Mouse (Mus musculus): ENCODE measurements at regions not wholly inside any gene's neighbourhood (a gene's known extent, or its start where the extent isn't known, plus 50 kb on each side); places are given as distances from the start of the nearest gene placed in this dataset.

GRCm38 (mm10) chr15:68635633-68636032, 2134.9 kb upstream of the Lrrc6 start:
- DNase-seq (ENCODE audit: low read depth), result no peak

DNA sequence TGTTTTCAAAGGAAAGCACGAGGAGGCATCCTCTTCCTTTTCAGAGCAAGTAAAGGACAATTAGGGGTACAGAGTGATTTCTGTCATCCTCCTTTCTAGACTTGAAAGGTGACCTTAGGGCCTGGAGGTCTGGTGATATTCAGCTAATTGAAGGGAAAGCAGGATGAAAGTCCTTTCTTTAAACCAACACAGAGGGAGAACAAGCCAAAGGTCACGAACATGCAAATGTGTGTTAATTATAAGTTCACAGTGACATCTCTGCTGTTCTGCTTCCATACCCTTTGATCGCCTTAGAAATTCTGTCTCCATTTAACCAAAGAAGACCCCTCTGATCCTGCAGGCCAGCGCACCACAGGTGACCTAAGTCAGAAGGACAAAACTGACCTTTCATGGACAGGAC, 2126.3 kb upstream of the Lrrc6 start:
- no peak for DNase-seq (ENCODE audit: low read depth)

DNA sequence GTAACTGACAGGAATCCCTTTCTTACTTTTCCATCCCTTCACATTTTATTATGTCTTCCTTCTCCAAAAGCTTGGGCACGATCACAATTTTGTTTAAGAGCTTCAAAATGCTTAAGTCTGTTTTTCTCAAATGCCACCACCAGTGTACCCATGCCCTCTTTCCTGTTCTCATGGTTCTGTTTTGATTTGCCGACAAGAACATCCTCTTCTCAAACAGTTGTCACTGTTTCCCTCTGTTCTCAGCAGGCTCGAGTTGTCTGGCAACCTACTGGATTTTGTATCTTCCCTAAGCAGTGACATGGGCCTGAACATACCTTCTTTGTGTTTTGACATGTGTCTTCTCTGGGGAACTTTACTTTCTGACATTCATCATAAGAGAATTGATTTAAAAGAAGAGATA, 2124.1 kb upstream of the Lrrc6 start:
- no peak for DNase-seq (ENCODE audit: low read depth)

DNA sequence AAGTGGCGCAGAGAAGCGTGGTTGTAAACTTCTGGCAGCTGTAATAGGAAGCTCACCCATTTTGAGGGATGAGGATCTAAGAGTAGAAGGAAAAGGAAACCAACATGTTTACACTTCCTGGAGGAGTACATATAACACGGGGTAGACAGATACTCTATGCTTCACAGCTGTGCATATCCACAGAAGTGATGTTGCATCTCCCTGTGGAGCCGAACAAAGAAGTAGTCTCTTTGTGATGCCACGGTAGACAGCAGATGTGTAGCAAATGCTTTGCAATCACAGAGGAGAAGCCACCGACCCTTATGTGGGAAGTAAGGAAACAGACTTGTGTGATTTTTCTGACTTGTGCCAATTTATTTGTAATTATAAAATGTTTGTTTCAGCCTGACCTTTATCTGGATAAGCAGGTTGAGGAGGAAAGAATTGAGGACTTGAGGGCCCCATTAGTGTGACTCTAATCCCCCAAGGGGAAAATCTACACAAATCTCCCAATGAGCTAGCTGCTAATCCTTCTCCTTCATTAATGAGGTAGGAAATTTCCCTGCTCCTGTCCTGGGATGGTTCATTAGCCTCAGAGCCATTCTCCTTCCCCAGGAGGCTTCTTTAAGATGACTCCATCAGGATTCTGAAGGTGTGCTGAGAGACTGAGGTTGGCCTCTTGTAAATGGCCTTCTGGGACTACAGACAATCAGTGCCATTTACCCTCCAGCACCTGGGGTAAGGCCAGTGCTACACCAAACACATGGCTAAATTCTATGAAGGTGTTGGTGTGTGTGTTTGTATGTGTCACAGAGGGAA, 2119.9 kb upstream of the Lrrc6 start:
- DNase-seq (ENCODE audit: low read depth), result no peak

DNA sequence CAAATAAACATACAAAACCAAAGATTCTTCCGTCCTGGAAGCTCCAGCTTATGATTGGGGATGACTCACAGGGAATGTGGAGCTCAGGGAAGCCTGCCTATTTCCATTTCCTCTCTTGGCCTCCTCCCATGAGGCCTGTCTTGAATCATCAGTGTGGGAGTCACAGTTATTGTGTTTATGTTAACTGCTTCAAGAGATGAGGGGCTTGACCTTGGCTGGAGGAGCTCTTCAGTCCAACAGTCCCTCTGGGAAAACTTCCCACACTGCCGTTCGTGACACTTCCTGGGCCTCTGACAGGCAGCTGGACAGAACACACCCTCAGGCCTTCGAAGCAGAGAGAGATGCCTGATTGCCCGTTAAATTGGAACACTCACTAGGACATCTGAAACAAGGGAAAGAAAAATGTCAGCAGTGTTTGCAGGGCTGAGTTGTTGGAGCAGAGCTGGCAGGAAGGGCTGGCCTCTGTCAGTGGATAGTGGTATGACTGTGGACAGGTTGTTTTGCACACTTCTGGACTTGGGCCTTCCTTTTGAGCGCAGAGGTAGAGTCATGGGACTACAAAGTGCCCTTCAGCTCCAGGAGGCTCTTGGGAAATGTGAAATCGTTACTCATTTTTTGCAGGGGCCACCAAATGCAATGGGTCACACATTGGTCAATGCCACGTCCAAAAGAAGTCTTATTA, 2105.5 kb upstream of the Lrrc6 start:
- DNase-seq (ENCODE audit: low read depth), result no peak

DNA sequence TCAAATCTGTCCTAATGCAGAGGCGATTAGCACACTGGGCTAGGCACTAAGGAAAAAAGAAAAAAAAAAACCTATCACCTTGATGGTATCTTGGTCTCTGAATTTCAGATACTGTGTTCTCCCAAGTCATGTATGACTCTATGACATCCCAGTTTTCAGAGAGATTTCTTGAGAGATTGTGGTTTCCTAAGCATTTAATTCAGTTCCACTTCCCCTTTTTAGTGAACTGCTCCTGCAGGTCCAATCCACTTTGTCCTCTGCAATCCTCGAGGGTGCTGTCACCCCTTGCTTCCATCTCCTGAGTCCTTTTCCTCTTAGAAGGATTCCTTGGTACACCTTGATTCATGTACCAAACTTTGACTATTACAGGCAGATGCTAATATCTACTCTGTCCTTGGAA, 2104.8 kb upstream of the Lrrc6 start:
- DNase-seq (ENCODE audit: low read depth), result no peak

- DNase-seq (ENCODE audit: low read depth), result no peak
Observed at GRCm38 (mm10) chr15:68582177-68582576, 2081.5 kb upstream of the Lrrc6 start.

DNA sequence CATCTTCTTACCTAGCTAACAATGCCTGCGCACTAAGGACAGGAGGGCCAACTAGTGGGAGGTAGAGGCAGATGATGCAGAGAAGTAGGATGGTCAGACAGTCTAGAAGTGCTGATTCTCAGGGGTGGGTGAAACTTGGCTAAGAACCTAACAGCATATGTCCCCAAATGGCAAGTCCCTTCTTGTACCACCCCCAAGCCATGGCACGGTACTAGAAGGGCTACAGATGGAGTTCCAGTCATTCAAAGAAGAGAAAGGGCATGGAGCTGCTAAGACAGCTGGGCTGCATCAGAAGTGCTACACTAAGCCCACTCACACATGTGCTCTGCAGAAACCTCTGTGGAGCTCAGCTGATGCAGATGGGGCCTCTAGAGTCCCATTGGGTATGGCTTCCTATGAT, 2078.8 kb upstream of the Lrrc6 start:
- DNase-seq (ENCODE audit: low read depth), result no peak

DNA sequence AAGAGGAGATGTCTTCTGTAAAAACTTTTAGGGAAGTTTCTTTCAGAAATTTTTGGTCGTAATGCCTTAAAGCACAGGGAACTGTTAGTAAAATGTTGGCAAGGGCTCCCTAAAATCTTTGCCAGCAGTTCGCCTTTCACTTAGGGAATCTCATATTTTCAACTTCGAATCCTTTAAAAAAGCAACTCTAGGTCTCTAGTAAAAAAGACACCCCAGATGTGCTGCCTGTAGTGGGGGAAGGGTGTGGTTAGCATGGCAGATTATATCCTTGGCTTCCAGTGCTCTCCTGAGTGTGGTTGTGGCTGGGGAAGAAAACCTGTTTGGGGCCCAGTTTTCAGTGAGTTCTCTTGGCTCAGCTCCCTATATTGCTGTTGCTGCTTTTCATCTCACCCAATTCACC, 2059.9 kb upstream of the Lrrc6 start:
- no peak for DNase-seq (ENCODE audit: low read depth)

- DNase-seq (ENCODE audit: low read depth), result no peak
Observed at GRCm38 (mm10) chr15:68556133-68556532, 2055.4 kb upstream of the Lrrc6 start.

DNA sequence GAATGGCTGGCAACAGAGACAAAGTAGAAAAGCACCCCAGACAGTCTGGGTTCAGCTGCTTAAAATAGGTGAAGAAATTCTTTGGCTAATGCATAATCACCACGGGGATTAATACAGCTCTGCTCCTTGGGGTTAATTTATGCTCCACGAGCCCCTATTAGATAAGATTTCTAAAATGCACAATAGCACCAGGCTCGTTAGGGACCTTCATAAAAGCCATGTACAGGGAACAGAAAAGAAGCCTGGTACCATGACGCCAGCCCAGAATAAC, 2035.3 kb upstream of the Lrrc6 start:
- DNase-seq (ENCODE audit: low read depth), result no peak

GRCm38 (mm10) chr15:68535297-68536054, 2034.8 kb upstream of the Lrrc6 start:
- no peak for DNase-seq (ENCODE audit: low read depth)

DNA sequence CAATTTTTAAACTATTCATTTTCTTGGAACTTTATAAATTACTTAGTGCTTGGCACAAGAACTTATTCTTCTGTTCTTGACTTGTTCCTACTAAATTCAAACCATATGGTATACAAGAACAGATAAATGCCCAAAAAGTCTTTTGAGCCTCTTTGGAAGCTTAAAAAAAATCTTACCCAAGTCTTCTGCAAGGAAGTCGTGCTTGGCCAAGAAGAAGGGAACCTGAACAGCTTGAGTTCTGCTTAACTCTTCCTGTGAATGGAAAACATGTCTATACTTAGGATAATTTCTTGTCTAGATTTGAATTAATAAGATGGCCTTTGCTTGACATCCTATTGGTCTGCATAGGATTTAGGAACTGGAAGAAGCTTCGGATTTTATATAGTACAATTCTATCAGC, 2020.0 kb upstream of the Lrrc6 start:
- DNase-seq (ENCODE audit: low read depth), result no peak

DNA sequence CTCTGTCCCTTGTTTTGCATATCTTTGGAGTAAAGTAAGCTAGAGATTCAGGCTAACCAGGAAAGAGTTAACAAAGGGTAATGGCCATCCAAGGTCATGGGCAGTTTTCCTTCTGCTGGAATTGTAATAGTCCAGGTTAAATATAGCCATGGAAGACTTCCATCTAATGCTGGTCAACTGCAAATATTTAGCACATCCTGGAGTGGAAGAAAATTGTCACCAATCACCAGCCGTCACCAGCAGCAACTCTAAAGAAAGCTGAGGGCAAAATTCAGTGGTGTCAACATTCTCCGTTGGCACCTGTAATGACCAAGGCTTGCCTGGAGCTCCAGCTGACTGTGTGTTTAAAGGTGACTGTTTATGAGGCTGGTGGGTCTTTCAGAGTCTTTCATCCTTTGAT, 2011.7 kb upstream of the Lrrc6 start:
- DNase-seq (ENCODE audit: low read depth), result no peak

- no peak for DNase-seq (ENCODE audit: low read depth)
Observed at GRCm38 (mm10) chr15:68508190-68508589, 2007.5 kb upstream of the Lrrc6 start.

DNA sequence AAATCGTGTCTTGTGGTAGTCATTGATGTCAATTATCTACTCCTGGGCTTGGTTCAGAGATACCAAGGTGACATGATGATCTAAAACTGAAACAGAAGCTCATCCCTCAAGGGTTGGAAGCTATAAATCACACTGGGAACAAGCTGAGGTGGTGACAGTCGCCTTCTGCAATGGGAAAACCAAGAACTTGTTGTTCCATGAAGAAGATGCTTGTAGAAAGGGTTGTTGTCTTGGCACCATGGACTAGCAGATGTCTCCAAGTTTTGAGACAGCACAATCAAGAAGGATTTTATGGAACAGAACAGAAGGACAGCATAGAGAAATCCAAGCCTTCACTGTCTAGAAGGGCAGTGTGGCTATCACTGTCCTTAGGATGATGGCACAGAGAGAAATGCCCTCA, 2005.4 kb upstream of the Lrrc6 start:
- DNase-seq (ENCODE audit: low read depth), result no peak

GRCm38 (mm10) chr15:68496438-68496837, 1995.7 kb upstream of the Lrrc6 start:
- DNase-seq (ENCODE audit: low read depth), result no peak

DNA sequence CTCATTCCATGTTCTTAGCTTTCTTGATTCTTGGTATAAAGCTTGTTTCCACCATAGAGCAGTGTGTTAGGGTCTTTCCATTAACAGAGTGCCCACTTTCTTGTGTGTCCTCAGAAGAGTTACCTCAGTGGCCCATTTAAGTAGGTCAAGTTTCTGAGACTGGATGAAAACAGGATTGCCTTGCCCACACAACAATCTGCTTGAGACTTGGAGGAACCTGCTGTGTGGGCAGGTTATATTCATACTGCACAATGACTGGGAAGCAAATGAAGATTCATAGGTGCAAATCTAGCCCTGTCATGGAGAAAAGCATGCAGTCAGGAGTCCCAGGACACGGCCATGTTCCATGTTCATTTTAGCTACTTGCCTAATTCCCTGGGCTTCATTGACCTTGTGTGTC, 1984.1 kb upstream of the Lrrc6 start:
- no peak for DNase-seq (ENCODE audit: low read depth)

DNA sequence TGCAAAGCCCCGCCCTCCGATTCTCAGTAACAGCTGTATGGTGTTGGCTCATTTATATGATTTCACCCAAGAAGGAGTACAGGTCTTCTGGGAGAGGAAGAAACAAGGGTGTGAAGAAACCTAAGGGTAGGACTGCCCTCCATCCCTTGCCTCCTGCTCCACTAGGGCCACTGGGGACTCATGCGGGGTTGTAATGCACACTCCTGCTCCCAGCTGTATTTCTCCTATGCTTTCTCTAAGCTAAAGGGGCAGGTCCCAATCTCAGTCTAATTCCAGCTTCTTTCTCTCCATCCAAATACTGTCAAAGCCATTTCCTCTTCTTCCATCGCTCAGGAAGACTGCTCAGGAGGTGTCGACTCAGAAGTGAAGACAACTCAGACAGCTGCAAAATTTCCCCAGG, 1977.0 kb upstream of the Lrrc6 start:
- DNase-seq (ENCODE audit: low read depth), result no peak

DNA sequence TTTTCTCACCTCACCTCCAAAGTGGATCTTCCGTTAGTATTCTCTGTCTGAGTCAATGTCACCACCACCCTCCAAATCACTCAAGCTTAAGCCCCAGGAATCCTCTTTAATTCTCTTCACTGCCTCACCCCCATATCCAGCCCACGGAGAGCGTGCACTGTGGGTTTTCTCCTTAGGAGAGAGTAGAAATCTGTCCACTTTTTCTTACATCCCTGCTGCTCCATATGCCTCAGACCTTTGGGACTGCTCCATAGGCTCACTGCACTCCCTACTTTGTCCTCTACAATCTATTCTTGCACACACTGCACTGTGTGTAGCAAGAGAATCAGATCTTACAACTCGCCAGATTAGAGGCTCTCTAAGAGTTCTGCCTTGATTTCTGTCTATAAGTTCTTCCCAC, 1971.2 kb upstream of the Lrrc6 start:
- no peak for DNase-seq (ENCODE audit: low read depth)

GRCm38 (mm10) chr15:68462851-68463250, 1962.1 kb upstream of the Lrrc6 start:
- DNase-seq (ENCODE audit: low read depth), result no peak

DNA sequence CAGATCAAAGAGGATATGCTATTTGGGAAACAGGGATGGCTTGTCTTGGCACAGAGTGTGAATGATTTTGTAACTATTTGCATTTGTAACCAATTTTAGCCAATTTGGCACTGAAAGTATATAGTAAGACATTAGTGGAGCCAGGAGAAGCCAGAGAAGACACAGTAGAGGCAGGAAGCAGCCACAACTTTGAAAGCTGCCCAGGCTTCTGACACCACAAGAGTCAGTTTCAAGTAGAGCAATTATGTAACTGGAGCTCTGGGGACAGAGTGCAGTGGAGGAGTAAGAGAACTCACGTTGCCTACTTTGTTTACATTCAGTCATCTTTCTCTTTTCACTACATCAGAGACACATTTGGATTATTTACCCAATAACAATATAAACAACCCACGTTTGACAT, 1956.5 kb upstream of the Lrrc6 start:
- DNase-seq (ENCODE audit: low read depth), result no peak

DNA sequence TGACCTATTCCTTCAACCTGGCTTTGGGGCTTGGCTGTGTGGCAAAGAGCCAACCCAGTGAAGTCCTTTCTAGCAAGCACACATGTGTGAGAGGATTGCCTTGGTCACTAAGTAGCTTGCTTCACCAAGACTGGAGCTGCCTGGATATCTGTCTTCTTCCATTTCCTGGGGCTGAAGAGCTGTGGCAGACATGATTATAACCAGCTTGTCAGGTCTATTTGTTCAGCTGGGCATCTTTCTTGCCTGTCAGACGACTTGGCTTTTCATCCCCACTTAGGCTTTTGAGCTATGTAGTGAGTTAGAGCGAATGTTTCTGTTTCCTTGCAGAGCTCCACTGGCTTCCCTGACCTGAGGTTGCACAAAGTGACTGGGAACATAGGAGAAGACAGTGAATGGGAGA, 1951.3 kb upstream of the Lrrc6 start:
- no peak for DNase-seq (ENCODE audit: low read depth)

All from naive thymus-derived CD4-positive, alpha-beta T cell, adult 2 months (primary cell).